Mouse (Mus musculus) c-Kit-positive CD71-positive TER-119-positive erythroid progenitor cells, embryonic 14.5 days (primary cell): Measurements from ENCODE around the gene Pus3.
"Not testable (repeated sequence)": the region's sequence is repeated elsewhere in the genome, so short reads cannot be mapped to it uniquely, and the experiment has no call there.

Source experiments
- DNase-seq: peaks from one replicate; pipeline ENCODE4 v3.0.0-alpha.2; 2013; ENCODE audit warnings: low spot score

Pus3 gene

GRCm38 (mm10) chr9:35545704-35546103 is 12.7 kb upstream of the Pus3 start:
- no peak for DNase-seq

GRCm38 (mm10) chr9:35546745-35547144 is 11.7 kb upstream of the Pus3 start:
- no peak for DNase-seq

GRCm38 (mm10) chr9:35548455-35548854 is 9.9 kb upstream of the Pus3 start:
- no peak for DNase-seq

- DNase-seq: no peak
Measured at GRCm38 (mm10) chr9:35556494-35557102, 1.8 kb upstream of the Pus3 start.

GRCm38 (mm10) chr9:35559009-35559890 is 855 bp downstream of the Pus3 start:
- DNase-seq: peak; percentile 72

GRCm38 (mm10) chr9:35561076-35561475 is 2.7 kb downstream of the Pus3 start:
- DNase-seq: no peak

- DNase-seq: no peak
Measured at GRCm38 (mm10) chr9:35561583-35561982, 3.2 kb downstream of the Pus3 start.

GRCm38 (mm10) chr9:35564536-35565240 is 6.3 kb downstream of the Pus3 start:
- DNase-seq: no peak

- no peak for DNase-seq
Measured at GRCm38 (mm10) chr9:35567995-35568394, 9.6 kb downstream of the Pus3 start.

GRCm38 (mm10) chr9:35569571-35570534 is 11.5 kb downstream of the Pus3 start, which contains the start of the genes Pate2 and Hyls1:
TSS of gene Pate2 (plus strand) at chr9:35570284.
TSS of gene Hyls1 (minus strand) at chr9:35570398.
- peak; percentile 96 for DNase-seq

GRCm38 (mm10) chr9:35570663-35571062 is 12.3 kb downstream of the Pus3 start:
- no peak for DNase-seq

GRCm38 (mm10) chr9:35574416-35574815 is 16.0 kb downstream of the Pus3 start:
- DNase-seq: no peak

GRCm38 (mm10) chr9:35587674-35588073 is 29.3 kb downstream of the Pus3 start:
- no peak for DNase-seq

- no peak for DNase-seq
Measured at GRCm38 (mm10) chr9:35592903-35593302, 34.5 kb downstream of the Pus3 start.

GRCm38 (mm10) chr9:35607647-35608405 is 49.4 kb downstream of the Pus3 start:
- no peak for DNase-seq

GRCm38 (mm10) chr9:35611841-35612240 is 53.4 kb downstream of the Pus3 start, which contains the start of gene Pate4:
TSS of gene Pate4 (minus strand) at chr9:35611941.
- no peak for DNase-seq

GRCm38 (mm10) chr9:35614005-35614404 is 55.6 kb downstream of the Pus3 start:
- DNase-seq: no peak

- not testable (repeated sequence) for DNase-seq
Measured at GRCm38 (mm10) chr9:35616784-35617183, 58.4 kb downstream of the Pus3 start.
